18 mouse cellular contexts compared by ENCODE assay signal in genomic region chr7:28385196-28385595, GRCm38 (mm10). TPM values are rescaled to one million over a fixed set of nuclear protein-coding genes. Genes with fewer than 3 reads are reported as not detected.
DNase-seq lines count a peak whose midpoint lies in the region; ATAC-seq and TF ChIP-seq lines count a peak whose summit lies in the region.
"Had no signal": no experiment of that assay in that cellular context is flagged by ENCODE, and none has a peak within 500 bp of the region (broad histone marks: within the 10 kb centered on the region; RNA-seq: fewer than 3 reads in every experiment).

No protein-coding gene starts in this region.

- peaks cover 35% of the 10 kb centered on the region for H3K36me3 ChIP-seq in heart, postnatal 0 days (replicated peaks; ENCODE audit: control insufficient read depth, insufficient read depth, low read length)
- H3K36me3 ChIP-seq in thymus, adult 2 months (ENCODE audit: control insufficient read depth, insufficient read depth, low read length), result peaks cover 1% of the 10 kb centered on the region; the same call in 1 of the 2 replicates
- peaks cover 5% of the 10 kb centered on the region; the same call in 1 of the 2 replicates for H3K36me3 ChIP-seq in small intestine, adult 2 months (ENCODE audit: control insufficient read depth, insufficient read depth, low read length)

- peak overlapping the region; percentile 36; the same call in 1 of the 2 replicates for H3K27ac ChIP-seq in heart, postnatal 0 days (ENCODE audit: low read depth)
- H3K27ac ChIP-seq in thymus, adult 2 months (ENCODE audit: control insufficient read depth, insufficient read depth, low read length), result peak overlapping the region; percentile 98
- peak overlapping the region; percentile 51 for H3K27ac ChIP-seq in small intestine, adult 2 months (ENCODE audit: insufficient read depth, low read depth, low read length)
- H3K27ac ChIP-seq: hindbrain, embryonic 12.5 days; lung, embryonic 15.5 days; midbrain, embryonic 15.5 days had no signal

- H3K4me1 ChIP-seq in heart, postnatal 0 days (ENCODE audit: control insufficient read depth, insufficient read depth), result peaks cover 33% of the 10 kb centered on the region
- H3K4me1 ChIP-seq in thymus, adult 2 months (replicated peaks; ENCODE audit: control insufficient read depth, insufficient read depth, low read length), result peaks cover 56% of the 10 kb centered on the region
- H3K4me1 ChIP-seq in small intestine, adult 2 months (ENCODE audit: control insufficient read depth, insufficient read depth, insufficient read length, low read length), result peaks cover 34% of the 10 kb centered on the region

- H3K27me3 ChIP-seq in heart, postnatal 0 days (ENCODE audit: control insufficient read depth, insufficient read depth, low read length), result no peaks in the 10 kb centered on the region
- H3K27me3 ChIP-seq in thymus, adult 2 months (ENCODE audit: control insufficient read depth, insufficient read depth, low read length), result no peaks in the 10 kb centered on the region
- H3K27me3 ChIP-seq in small intestine, adult 2 months (ENCODE audit: control insufficient read depth, insufficient read depth, low read length), result no peaks in the 10 kb centered on the region
- H3K27me3 ChIP-seq: limb, embryonic 12.5 days; lung, embryonic 15.5 days; megakaryocyte, embryonic 14.5 days; midbrain, embryonic 15.5 days had no signal

- no peak for DNase-seq in heart, postnatal 0 days (ENCODE audit: low spot score)
- no peak for DNase-seq in heart, postnatal 14 days
- peak; percentile 33 for DNase-seq in thymus, adult 2 months
- DNase-seq in thymus, adult 18-20 months, result no peak
- DNase-seq in adrenal gland, adult 2 months, result no peak
- DNase-seq in neural tube, embryonic 10.5 days (ENCODE audit: extremely low spot score, low spot score), result no peak
- DNase-seq: adrenal gland, postnatal 36 days; B cell, adult 2 months; cerebellum, adult 9-11 months; retina, postnatal 1 day; right cerebral cortex, postnatal 4 days had no signal

- TF ChIP-seq EP300 in heart, postnatal 0 days (IDR thresholded peaks at IDR 0.05; ENCODE audit: low read depth), result no peak

- no peak for TF ChIP-seq POLR2A in thymus, adult 2 months (IDR thresholded peaks at IDR 0.05; ENCODE audit: control insufficient read depth, extremely low read depth, insufficient read depth, low read length, poor library complexity)
- no peak for TF ChIP-seq POLR2A in small intestine, adult 2 months (IDR thresholded peaks at IDR 0.05; ENCODE audit: low read depth, low read length)

- no peak overlapping the region for H3K9ac ChIP-seq in heart, postnatal 0 days (replicated peaks; ENCODE audit: low read depth, low read length)
- H3K9ac ChIP-seq: hindbrain, embryonic 12.5 days; limb, embryonic 12.5 days; lung, embryonic 15.5 days; midbrain, embryonic 15.5 days had no signal

- TF ChIP-seq CTCF in heart, postnatal 0 days (IDR thresholded peaks at IDR 0.05; ENCODE audit: low read depth), result no peak
- TF ChIP-seq CTCF in thymus, adult 2 months (IDR thresholded peaks at IDR 0.05; ENCODE audit: borderline replicate concordance, control insufficient read depth, extremely low read depth, insufficient read depth, low read length, poor library complexity), result no peak
- TF ChIP-seq CTCF in small intestine, adult 2 months (IDR thresholded peaks at IDR 0.05; ENCODE audit: extremely low read depth, insufficient read length, insufficient replicate concordance, low read depth, low read length), result no peak

- no peak for ATAC-seq in heart, postnatal 0 days (ENCODE audit: insufficient read depth, low read depth)
- ATAC-seq: forebrain, embryonic 14.5 days; midbrain, embryonic 15.5 days had no signal

- H3K4me2 ChIP-seq in heart, postnatal 0 days (ENCODE audit: low read depth, low read length), result no peak overlapping the region
- H3K4me2 ChIP-seq: hindbrain, embryonic 12.5 days; limb, embryonic 12.5 days; lung, embryonic 15.5 days; midbrain, embryonic 15.5 days had no signal

- H3K4me3 ChIP-seq in heart, postnatal 0 days (ENCODE audit: low read depth, low read length), result no peak overlapping the region
- H3K4me3 ChIP-seq in thymus, adult 2 months (ENCODE audit: control insufficient read depth, insufficient read depth, low read length), result no peak overlapping the region
- no peak overlapping the region for H3K4me3 ChIP-seq in small intestine, adult 2 months (ENCODE audit: low read depth, low read length)
- H3K4me3 ChIP-seq: hindbrain, embryonic 12.5 days; limb, embryonic 12.5 days; lung, embryonic 15.5 days; megakaryocyte, embryonic 14.5 days; midbrain, embryonic 15.5 days had no signal

- WGBS in heart, postnatal 0 days, result 86% methylated on average over 9 of the region's 9 CpGs
- 45% methylated on average over 9 of the region's 9 CpGs for WGBS in thymus, adult 2 months
- WGBS in small intestine, adult 2 months, result 89% methylated on average over 9 of the region's 9 CpGs

- intact Hi-C loops in heart, postnatal 14 days (cut with DNase I), result no loop called here

- H3K9me3 ChIP-seq in heart, postnatal 0 days (replicated peaks; ENCODE audit: control insufficient read depth, low read length), result no peaks in the 10 kb centered on the region
- H3K9me3 ChIP-seq: hindbrain, embryonic 12.5 days; limb, embryonic 12.5 days; lung, embryonic 15.5 days; megakaryocyte, embryonic 14.5 days; midbrain, embryonic 15.5 days had no signal

RNA-seq across cellular contexts. Expression of gene Zfp36, which starts 5.1 kb away (rescaled TPM):
- total RNA-seq in heart, postnatal 0 days (2014; rRNA removed; ENCODE audit: low replicate concordance), result 10.8 and 19.2 TPM in 2 replicates
- polyA plus RNA-seq in heart, postnatal 0 days (2015; fragmentation: Nextera tagmentation; extraction: Ambion mirVana), result 12.5 and 13.6 TPM in 2 replicates
- 10 to 100 TPM; 25.7 to 27.6 TPM for total RNA-seq in heart, postnatal 14 days (2021)
- 152 and 159 TPM in 2 replicates for polyA plus RNA-seq in thymus, adult 2 months (2012; rRNA removed)
- polyA plus RNA-seq in small intestine, adult 2 months (2012; rRNA removed), result 85.4 and 196 TPM in 2 replicates
- 10 to 100 TPM; 16.3 to 19.4 TPM for total RNA-seq in adrenal gland, adult 2 months (2021)
- polyA plus RNA-seq in adrenal gland, adult 2 months (2012; rRNA removed), result 25.9 and 32.3 TPM in 2 replicates

RNA-seq across cellular contexts. Expression of gene Med29, which starts 7.3 kb away (rescaled TPM):
- 42.1 and 51.4 TPM in 2 replicates for total RNA-seq in heart, postnatal 0 days (2014; rRNA removed; ENCODE audit: low replicate concordance)
- polyA plus RNA-seq in heart, postnatal 0 days (2015; fragmentation: Nextera tagmentation; extraction: Ambion mirVana), result 44.1 and 45.8 TPM in 2 replicates
- 10 to 100 TPM; 18.4 to 19.9 TPM for total RNA-seq in heart, postnatal 14 days (2021)
- polyA plus RNA-seq in thymus, adult 2 months (2012; rRNA removed), result 56.0 and 65.3 TPM in 2 replicates
- 36.5 and 58.0 TPM in 2 replicates for polyA plus RNA-seq in small intestine, adult 2 months (2012; rRNA removed)
- total RNA-seq in adrenal gland, adult 2 months (2021), result 10 to 100 TPM; 39.6 to 49.7 TPM
- polyA plus RNA-seq in adrenal gland, adult 2 months (2012; rRNA removed), result 72.1 and 88.5 TPM in 2 replicates

RNA-seq across cellular contexts. Expression of gene Paf1, which starts 7.6 kb away (rescaled TPM):
- 29.8 and 66.1 TPM in 2 replicates for total RNA-seq in heart, postnatal 0 days (2014; rRNA removed; ENCODE audit: low replicate concordance)
- polyA plus RNA-seq in heart, postnatal 0 days (2015; fragmentation: Nextera tagmentation; extraction: Ambion mirVana), result 54.2 and 56.5 TPM in 2 replicates
- total RNA-seq in heart, postnatal 14 days (2021), result 10 to 100 TPM; 46.2 to 47.7 TPM
- 146 and 182 TPM in 2 replicates for polyA plus RNA-seq in thymus, adult 2 months (2012; rRNA removed)
- polyA plus RNA-seq in small intestine, adult 2 months (2012; rRNA removed), result 27.6 and 67.1 TPM in 2 replicates
- 100 to 1,000 TPM in 1 of 2 experiments, 10 to 100 TPM in 1; 73.4 to 104 TPM for total RNA-seq in adrenal gland, adult 2 months (2021)
- polyA plus RNA-seq in adrenal gland, adult 2 months (2012; rRNA removed), result 323 and 399 TPM in 2 replicates

RNA-seq across cellular contexts. Expression of gene Plekhg2, which starts 12.8 kb away (rescaled TPM):
- 23.5 and 41.7 TPM in 2 replicates for total RNA-seq in heart, postnatal 0 days (2014; rRNA removed; ENCODE audit: low replicate concordance)
- polyA plus RNA-seq in heart, postnatal 0 days (2015; fragmentation: Nextera tagmentation; extraction: Ambion mirVana), result 11.8 and 13.7 TPM in 2 replicates
- total RNA-seq in heart, postnatal 14 days (2021), result 10 to 100 TPM; 32.1 to 32.5 TPM
- polyA plus RNA-seq in thymus, adult 2 months (2012; rRNA removed), result 187 and 211 TPM in 2 replicates
- polyA plus RNA-seq in small intestine, adult 2 months (2012; rRNA removed), result 22.9 and 58.2 TPM in 2 replicates
- total RNA-seq in adrenal gland, adult 2 months (2021), result 10 to 100 TPM; 14.9 to 15.6 TPM
- 22.5 and 23.2 TPM in 2 replicates for polyA plus RNA-seq in adrenal gland, adult 2 months (2012; rRNA removed)

RNA-seq across cellular contexts. Expression of gene Rps16, which starts 34.7 kb away (rescaled TPM):
- total RNA-seq in heart, postnatal 0 days (2014; rRNA removed; ENCODE audit: low replicate concordance), result 145 and 161 TPM in 2 replicates
- 481 and 513 TPM in 2 replicates for polyA plus RNA-seq in heart, postnatal 0 days (2015; fragmentation: Nextera tagmentation; extraction: Ambion mirVana)
- 100 to 1,000 TPM; 540 to 612 TPM for total RNA-seq in heart, postnatal 14 days (2021)
- 1,733 and 1,891 TPM in 2 replicates for polyA plus RNA-seq in thymus, adult 2 months (2012; rRNA removed)
- 877 and 996 TPM in 2 replicates for polyA plus RNA-seq in small intestine, adult 2 months (2012; rRNA removed)
- 1,000 to 10,000 TPM in 1 of 2 experiments, 100 to 1,000 TPM in 1; 895 to 1,085 TPM for total RNA-seq in adrenal gland, adult 2 months (2021)
- 555 and 709 TPM in 2 replicates for polyA plus RNA-seq in adrenal gland, adult 2 months (2012; rRNA removed)

Comparison
In these comparisons a context has a peak if more than half of its experiments do, and no peak if none do; other contexts are left out.
1. H3K27ac ChIP-seq: peak in every context shown above with its lines; median percentile 98 in thymus, adult 2 months; 51 in small intestine, adult 2 months; 36 in heart, postnatal 0 days.